Mouse (Mus musculus) MEL (cell line): ENCODE data around the gene Erc2. TPM values are rescaled to one million over a fixed set of nuclear protein-coding genes. Genes with fewer than 3 reads are reported as not detected.

ENCODE experiments used
- DNase-seq: peaks from one replicate; pipeline ENCODE4 v3.0.0; 2011; ENCODE audit warnings: low read depth, low spot score
- H3K27ac ChIP-seq: 2 replicates; pipeline ENCODE4 v1.5.1; 2012; ENCODE audit warnings: low read depth, mild to moderate bottlenecking, control low read depth, low read length, moderate library complexity; ENCODE audit not compliant: control insufficient read depth
- H3K27me3 ChIP-seq, 2 experiments: fragments of 150-350 bp in 1 of 2; sonication (generic) in 1 of 2; 2 replicates each; pipeline ENCODE4 v1.6.1; 2012; ENCODE audit warnings: low read length in 2 of 2, mild to moderate bottlenecking in 2 of 2, improper control_type of control experiment in 1 of 2, moderate library complexity in 1 of 2; ENCODE audit not compliant: insufficient read depth in 2 of 2, control insufficient read depth in 1 of 2
- H3K36me3 ChIP-seq, 2 experiments: 2 replicates each; pipeline ENCODE4 v1.6.1; 2012 to 2014; ENCODE audit warnings: low read length in 2 of 2, improper control_type of control experiment in 1 of 2, inconsistent platforms in 1 of 2, mild to moderate bottlenecking in 1 of 2; ENCODE audit not compliant: insufficient read depth in 2 of 2, control insufficient read depth in 1 of 2
- H3K4me1 ChIP-seq, 2 experiments: fragments of 150-350 bp in 1 of 2; sonication (generic) in 1 of 2; 2 replicates each; pipeline ENCODE4 v1.6.1; 2012; ENCODE audit warnings: low read length in 2 of 2, improper control_type of control experiment in 1 of 2, mild to moderate bottlenecking in 1 of 2; ENCODE audit not compliant: insufficient read depth in 2 of 2, control insufficient read depth in 1 of 2
- H3K4me3 ChIP-seq, 2 experiments: fragments of 150-350 bp in 1 of 2; sonication (generic) in 1 of 2; 2 replicates each; pipeline ENCODE4 v1.5.1; 2012; ENCODE audit warnings: low read depth in 2 of 2, low read length in 2 of 2, mild to moderate bottlenecking in 2 of 2, moderate library complexity in 2 of 2, control low read depth in 1 of 2, improper control_type of control experiment in 1 of 2; ENCODE audit not compliant: control insufficient read depth in 1 of 2, insufficient read depth in 1 of 2
- H3K79me2 ChIP-seq: 2 replicates; pipeline ENCODE4 v1.6.1; 2012; ENCODE audit warnings: mild to moderate bottlenecking, low read length, moderate library complexity; ENCODE audit not compliant: control insufficient read depth, poor library complexity, insufficient read depth
- H3K9ac ChIP-seq: 2 replicates; pipeline ENCODE4 v1.6.1; 2012; ENCODE audit warnings: low read depth, mild to moderate bottlenecking, control low read depth, low read length, moderate library complexity; ENCODE audit not compliant: control insufficient read depth, poor library complexity, severe bottlenecking
- H3K9me3 ChIP-seq: fragments of 150-350 bp; sonication (generic); replicated peaks from 2 replicates; pipeline ENCODE4 v1.6.1; 2012; ENCODE audit warnings: mild to moderate bottlenecking, low read length, improper control_type of control experiment, moderate library complexity; ENCODE audit not compliant: insufficient read depth
- BHLHE40 ChIP-seq: IDR thresholded peaks from 2 replicates; pipeline ENCODE4 v1.6.1; 2012; ENCODE audit warnings: low read depth, mild to moderate bottlenecking, inconsistent platforms, low read length, improper control_type of control experiment, borderline replicate concordance
- CHD1 ChIP-seq: IDR thresholded peaks from 2 replicates; pipeline ENCODE4 v1.6.1; 2012; ENCODE audit warnings: low read depth, mild to moderate bottlenecking, inconsistent platforms, low read length, improper control_type of control experiment
- CHD2 ChIP-seq: IDR thresholded peaks from 2 replicates; pipeline ENCODE4 v1.6.1; 2011; ENCODE audit warnings: low read length, improper control_type of control experiment
- CTCF ChIP-seq, 3 experiments: IDR thresholded peaks in 2 of 3; conservative IDR thresholded peaks in 1 of 3; 2 replicates each; pipeline ENCODE4 v1.5.1; 2011 to 2012; ENCODE audit warnings: low read length in 3 of 3, low read depth in 2 of 3, mild to moderate bottlenecking in 2 of 3, improper control_type of control experiment in 1 of 3, inconsistent platforms in 1 of 3, mixed read lengths in 1 of 3, moderate library complexity in 1 of 3; ENCODE audit not compliant: control insufficient read depth in 1 of 3, insufficient read depth in 1 of 3, poor library complexity in 1 of 3, severe bottlenecking in 1 of 3
- E2F4 ChIP-seq: IDR thresholded peaks from 2 replicates; pipeline ENCODE4 v1.6.1; 2011; ENCODE audit warnings: low read depth, low read length, improper control_type of control experiment, borderline replicate concordance
- ELF1 ChIP-seq: IDR thresholded peaks from 2 replicates; pipeline ENCODE4 v1.6.1; 2014; ENCODE audit warnings: low read depth, mild to moderate bottlenecking, inconsistent platforms, low read length, improper control_type of control experiment, moderate library complexity
- EP300 ChIP-seq, 2 experiments: IDR thresholded peaks; 2 replicates each; pipeline ENCODE4 v1.6.1; 2011; ENCODE audit warnings: improper control_type of control experiment in 2 of 2, low read length in 2 of 2, low read depth in 1 of 2, mild to moderate bottlenecking in 1 of 2
- ETS1 ChIP-seq: IDR thresholded peaks from 2 replicates; pipeline ENCODE4 v1.6.1; 2012; ENCODE audit warnings: low read depth, mild to moderate bottlenecking, inconsistent platforms, low read length, improper control_type of control experiment, moderate library complexity
- GABPA ChIP-seq: IDR thresholded peaks from 2 replicates; pipeline ENCODE4 v1.6.1; 2012; ENCODE audit warnings: low read depth, mild to moderate bottlenecking, inconsistent platforms, low read length, improper control_type of control experiment, moderate library complexity
- HCFC1 ChIP-seq: IDR thresholded peaks from 2 replicates; pipeline ENCODE4 v1.6.1; 2012; ENCODE audit warnings: low read depth, mild to moderate bottlenecking, inconsistent platforms, low read length, improper control_type of control experiment, moderate library complexity
- JUND ChIP-seq: IDR thresholded peaks from 2 replicates; pipeline ENCODE4 v1.6.1; 2011; ENCODE audit warnings: low read depth, mild to moderate bottlenecking, improper control_type of control experiment, low read length
- KAT2A ChIP-seq: conservative IDR thresholded peaks from 2 replicates; pipeline ENCODE4 v1.6.1; 2012; ENCODE audit warnings: low read depth, low read length, improper control_type of control experiment, inconsistent platforms
- MAX ChIP-seq: IDR thresholded peaks from 2 replicates; pipeline ENCODE4 v1.6.1; 2011; ENCODE audit warnings: low read length, improper control_type of control experiment
- MEF2A ChIP-seq: IDR thresholded peaks from 2 replicates; pipeline ENCODE4 v1.6.1; 2014; ENCODE audit warnings: low read depth, mild to moderate bottlenecking, inconsistent platforms, low read length, improper control_type of control experiment; ENCODE audit not compliant: poor library complexity, insufficient replicate concordance, severe bottlenecking; ENCODE audit errors: extremely low read depth
- MYB ChIP-seq: IDR thresholded peaks from 2 replicates; pipeline ENCODE4 v1.6.1; 2011; ENCODE audit warnings: mild to moderate bottlenecking, low read depth, low read length, improper control_type of control experiment
- MYC ChIP-seq: IDR thresholded peaks from 2 replicates; pipeline ENCODE4 v1.6.1; 2011; ENCODE audit warnings: low read depth, mild to moderate bottlenecking, low read length, improper control_type of control experiment, moderate library complexity
- NELFE ChIP-seq: IDR thresholded peaks from 2 replicates; pipeline ENCODE4 v1.6.1; 2011; ENCODE audit warnings: low read depth, low read length, improper control_type of control experiment
- RAD21 ChIP-seq: IDR thresholded peaks from 2 replicates; pipeline ENCODE4 v1.6.1; 2011; ENCODE audit warnings: mild to moderate bottlenecking, low read depth, low read length, improper control_type of control experiment
- SIN3A ChIP-seq: IDR thresholded peaks from 2 replicates; pipeline ENCODE4 v1.6.1; 2012; ENCODE audit warnings: low read length, improper control_type of control experiment, inconsistent platforms
- SMC3 ChIP-seq: IDR thresholded peaks from 2 replicates; pipeline ENCODE4 v1.6.1; 2011; ENCODE audit warnings: low read depth, low read length, improper control_type of control experiment
- TBP ChIP-seq: IDR thresholded peaks from 2 replicates; pipeline ENCODE4 v1.8.0; 2011; ENCODE audit warnings: low read depth, low read length, improper control_type of control experiment
- UBTF ChIP-seq: IDR thresholded peaks from 2 replicates; pipeline ENCODE4 v1.6.1; 2012; ENCODE audit warnings: low read depth, mild to moderate bottlenecking, inconsistent platforms, low read length, improper control_type of control experiment, moderate library complexity, borderline replicate concordance; ENCODE audit not compliant: insufficient read depth
- USF2 ChIP-seq, 2 experiments: IDR thresholded peaks; 2 replicates each; pipeline ENCODE4 v1.6.1; 2011 to 2012; ENCODE audit warnings: improper control_type of control experiment in 2 of 2, low read length in 2 of 2, borderline replicate concordance in 1 of 2, inconsistent platforms in 1 of 2, low read depth in 1 of 2, mild to moderate bottlenecking in 1 of 2; ENCODE audit not compliant: insufficient read depth in 1 of 2
- ZC3H11A ChIP-seq: IDR thresholded peaks from 2 replicates; pipeline ENCODE4 v1.6.1; 2012; ENCODE audit warnings: low read depth, mild to moderate bottlenecking, inconsistent platforms, low read length, improper control_type of control experiment
- ZMIZ1 ChIP-seq: IDR thresholded peaks from 2 replicates; pipeline ENCODE4 v1.6.1; 2012; ENCODE audit warnings: low read depth, mild to moderate bottlenecking, inconsistent platforms, low read length, improper control_type of control experiment, moderate library complexity
- ZNF384 ChIP-seq: IDR thresholded peaks from 2 replicates; pipeline ENCODE4 v1.6.1; 2012; ENCODE audit warnings: low read depth, mild to moderate bottlenecking, inconsistent platforms, low read length, improper control_type of control experiment
- polyA plus RNA-seq, 2 experiments: library from polyadenylated mRNA; stranded (reverse) in 1 of 2; unstranded in 1 of 2; fragments of >175 nt in 1 of 2; fragments of >200 nt in 1 of 2; gene quantifications; 2 replicates each; pipeline versions ENCODE4 v1.2.1 to v1.2.4; 2012; ENCODE audit warnings: low replicate concordance in 2 of 2, low read depth in 1 of 2; ENCODE audit not compliant: insufficient read length in 2 of 2, insufficient read depth in 1 of 2, missing spikeins in 1 of 2
- total RNA-seq: library from RNA; depleted of rRNA; stranded (reverse); fragments of 300-350 nt; gene quantifications from 2 replicates; pipeline ENCODE4 v1.2.3, GENCODE M21; 2012

Erc2 gene
- total and polyA plus RNA-seq, 3 experiments, result not detected

DNA sequence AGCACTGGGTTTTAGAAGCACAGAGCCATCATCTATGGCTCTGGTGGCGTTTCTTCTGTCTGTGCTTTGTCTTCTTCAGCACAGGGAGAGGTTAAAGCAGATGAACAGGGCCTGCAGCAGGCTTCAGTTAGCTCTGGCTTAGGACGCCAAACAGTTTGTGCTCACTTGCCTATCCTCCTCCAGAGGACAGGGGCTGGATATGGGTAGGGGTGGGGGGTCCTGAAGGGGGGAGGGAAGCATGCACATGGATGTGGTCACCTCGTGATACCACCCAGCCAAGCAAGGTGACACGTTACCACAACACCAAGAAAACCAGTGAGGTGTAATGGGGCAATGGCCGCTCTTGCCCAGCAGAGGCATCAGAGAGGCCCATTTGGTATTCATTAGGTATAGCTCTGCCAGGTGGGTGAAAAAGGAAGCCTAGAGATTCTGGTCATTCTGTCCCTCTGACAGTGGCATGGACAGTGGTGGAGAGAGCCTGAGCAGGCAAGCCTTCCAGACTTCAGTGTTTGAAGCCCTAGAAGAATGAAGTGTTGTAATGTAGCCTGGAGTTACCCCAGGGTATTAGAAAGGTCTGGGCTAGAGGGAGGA, 543.5 kb downstream of the Erc2 start:
- H3K4me3 ChIP-seq, result no peak overlapping the region
- DNase-seq, result no peak
- H3K27me3 ChIP-seq, result no peaks in the 10 kb centered on the region
- H3K4me1 ChIP-seq, result no peaks in the 10 kb centered on the region
- H3K9ac ChIP-seq, result no peak overlapping the region
- H3K27ac ChIP-seq, result no peak overlapping the region
- H3K9me3 ChIP-seq, result no peaks in the 10 kb centered on the region
- no peaks in the 10 kb centered on the region for H3K36me3 ChIP-seq
- TF ChIP-seq BHLHE40 (no peak), HCFC1 (no peak), ETS1 (no peak), MYB (no peak), SMC3 (no peak), CHD1 (no peak), E2F4 (no peak), ZMIZ1 (no peak), GABPA (no peak), RAD21 (no peak), CTCF (IDR thresholded peaks at IDR 0.05 in 2 of 3, conservative IDR thresholded peaks at IDR 0.05 in 1 of 3; ENCODE audit: control insufficient read depth in 1 of 3, insufficient read depth in 1 of 3, low read depth in 2 of 3, low read length in 3 of 3, poor library complexity in 1 of 3, severe bottlenecking in 1 of 3) (no peak), KAT2A (no peak)
- no peaks in the 10 kb centered on the region for H3K79me2 ChIP-seq

DNA sequence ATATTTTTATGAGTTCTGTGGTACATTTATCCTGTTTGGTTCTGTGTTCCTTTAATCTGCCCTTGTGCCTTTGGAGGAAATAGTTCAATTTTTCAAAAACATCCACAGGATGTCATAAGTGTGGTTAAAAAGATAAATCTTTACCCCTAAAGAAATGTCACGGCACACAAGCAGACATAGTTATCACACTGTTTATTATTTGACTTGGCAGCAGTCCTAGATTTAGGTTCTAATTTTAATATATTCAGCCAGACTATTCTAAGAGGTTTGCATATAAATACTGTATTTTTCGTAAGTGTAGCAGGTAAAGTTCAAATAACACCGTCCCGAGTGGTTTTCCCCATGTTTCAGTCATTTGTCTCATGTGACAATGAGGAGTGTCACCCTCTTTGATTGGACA, 548.5 kb downstream of the Erc2 start:
- no peaks in the 10 kb centered on the region for H3K4me1 ChIP-seq

DNA sequence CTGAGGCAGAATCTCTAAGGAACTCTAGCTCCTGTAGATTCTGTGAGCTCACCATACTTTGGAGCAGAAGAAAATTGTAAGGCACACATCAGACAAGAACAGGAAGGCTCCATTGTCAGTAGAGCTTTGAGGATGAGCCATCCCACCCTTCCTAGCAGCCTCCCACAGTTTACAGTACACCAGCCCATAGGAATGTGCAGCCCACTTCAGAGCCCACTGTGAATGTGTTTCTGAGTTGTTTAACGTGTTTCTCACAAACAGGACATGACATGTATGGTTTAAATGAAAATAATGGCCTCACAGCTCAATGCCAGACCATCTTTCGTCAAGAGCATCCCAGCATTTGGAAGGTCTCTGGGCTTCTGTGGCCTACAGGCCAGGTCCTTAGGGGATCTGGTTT, 549.1 kb downstream of the Erc2 start:
- Histone ChIP-seq H3K27ac (no peak overlapping the region), H3K4me1 (no peaks in the 10 kb centered on the region), H3K4me3 (no peak overlapping the region), H3K9me3 (no peaks in the 10 kb centered on the region), H3K9ac (no peak overlapping the region), H3K27me3 (no peaks in the 10 kb centered on the region), H3K36me3 (no peaks in the 10 kb centered on the region), H3K79me2 (no peaks in the 10 kb centered on the region)
- DNase-seq, result no peak
- TF ChIP-seq MEF2A, result no peak
- no peak for TF ChIP-seq ZNF384
- TF ChIP-seq MAX, result no peak
- no peak for TF ChIP-seq CTCF (IDR thresholded peaks at IDR 0.05 in 2 of 3, conservative IDR thresholded peaks at IDR 0.05 in 1 of 3; ENCODE audit: control insufficient read depth in 1 of 3, insufficient read depth in 1 of 3, low read depth in 2 of 3, low read length in 3 of 3, poor library complexity in 1 of 3, severe bottlenecking in 1 of 3)
- no peak for TF ChIP-seq TBP
- no peak for TF ChIP-seq SIN3A
- no peak for TF ChIP-seq E2F4
- no peak for TF ChIP-seq MYC
- no peak for TF ChIP-seq JUND
- no peak for TF ChIP-seq RAD21
- TF ChIP-seq HCFC1, result no peak
- no peak for TF ChIP-seq ZMIZ1
- TF ChIP-seq USF2 (IDR thresholded peaks at IDR 0.05; ENCODE audit: borderline replicate concordance in 1 of 2, insufficient read depth in 1 of 2, low read depth in 1 of 2, low read length in 2 of 2), result no peak
- no peak for TF ChIP-seq CHD2
- TF ChIP-seq UBTF, result no peak

More for the DNA sequence above, 548.5 kb downstream of the Erc2 start:
- no peak overlapping the region for H3K27ac ChIP-seq
- H3K36me3 ChIP-seq, result no peaks in the 10 kb centered on the region
- no peaks in the 10 kb centered on the region for H3K9me3 ChIP-seq
- no peak overlapping the region for H3K9ac ChIP-seq
- TF ChIP-seq NELFE (no peak), MAX (no peak), ZC3H11A (no peak), ELF1 (no peak), EP300 (IDR thresholded peaks at IDR 0.05; ENCODE audit: low read depth in 1 of 2, low read length in 2 of 2) (no peak), CTCF (IDR thresholded peaks at IDR 0.05 in 2 of 3, conservative IDR thresholded peaks at IDR 0.05 in 1 of 3; ENCODE audit: control insufficient read depth in 1 of 3, insufficient read depth in 1 of 3, low read depth in 2 of 3, low read length in 3 of 3, poor library complexity in 1 of 3, severe bottlenecking in 1 of 3) (no peak)
- H3K4me3 ChIP-seq, result no peak overlapping the region
- no peaks in the 10 kb centered on the region for H3K27me3 ChIP-seq
- H3K79me2 ChIP-seq, result no peaks in the 10 kb centered on the region
- no peak for DNase-seq
